Mouse (Mus musculus) regulatory T cell (primary cell): Measurements from ENCODE around the gene Msgn1.

Experiments
- in situ Hi-C: fragments of 300-600 bp; cut with MboI, MseI; formaldehyde crosslinking; loops from one replicate; pipeline ENCODE4 v1.15.1; 2025; ENCODE audit warnings: high pct_unique_total_duplicates

Msgn1 gene

DNA sequence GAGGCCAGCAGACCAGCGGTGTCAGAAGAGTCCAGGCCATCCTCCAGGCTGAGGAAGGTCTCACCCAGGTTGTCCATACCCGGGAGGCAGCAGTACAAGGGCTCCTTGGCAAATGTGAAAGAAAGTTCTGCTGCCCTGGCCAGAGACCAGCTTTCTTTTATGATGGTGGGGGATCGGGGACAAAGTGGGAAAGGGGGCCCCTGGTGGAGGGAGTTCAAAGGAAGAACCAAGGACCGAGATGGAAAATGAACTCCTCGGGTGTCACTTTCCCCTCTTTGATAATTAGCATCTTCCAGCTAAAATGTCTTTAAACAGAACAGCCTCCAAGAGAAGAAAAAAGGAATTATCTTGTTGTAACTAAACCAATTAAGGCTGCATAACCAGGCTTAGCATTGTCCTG is at the start of gene Msgn1:
Gene Msgn1 (minus strand): TSS at position 101 of the 400 bp plus-strand sequence.
- in situ Hi-C loops = loop anchor here (25.0 kb wide), 1 partner anchor 928 kb away; no protein-coding TSS in a partner anchor

DNA sequence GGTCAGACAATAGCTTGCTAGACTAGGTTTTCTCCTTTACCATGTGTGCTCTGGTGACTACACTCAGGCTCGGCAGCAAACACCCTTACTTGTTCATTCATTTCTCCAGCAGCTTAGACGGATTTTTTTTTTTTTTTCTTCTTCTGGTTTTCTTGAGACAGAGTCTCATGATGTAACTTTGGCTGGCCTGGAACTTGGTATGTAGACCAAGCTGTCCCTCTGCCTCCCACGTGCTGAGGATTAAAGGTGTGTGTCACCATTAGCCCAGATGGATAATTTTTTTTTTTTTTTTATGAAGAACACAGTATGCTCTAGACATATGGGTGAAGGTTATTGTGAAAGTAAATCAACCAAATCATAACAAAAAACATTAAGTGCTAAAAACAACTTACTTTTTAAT is 41.5 kb upstream of the Msgn1 start:
- in situ Hi-C loops = no loop called here

DNA sequence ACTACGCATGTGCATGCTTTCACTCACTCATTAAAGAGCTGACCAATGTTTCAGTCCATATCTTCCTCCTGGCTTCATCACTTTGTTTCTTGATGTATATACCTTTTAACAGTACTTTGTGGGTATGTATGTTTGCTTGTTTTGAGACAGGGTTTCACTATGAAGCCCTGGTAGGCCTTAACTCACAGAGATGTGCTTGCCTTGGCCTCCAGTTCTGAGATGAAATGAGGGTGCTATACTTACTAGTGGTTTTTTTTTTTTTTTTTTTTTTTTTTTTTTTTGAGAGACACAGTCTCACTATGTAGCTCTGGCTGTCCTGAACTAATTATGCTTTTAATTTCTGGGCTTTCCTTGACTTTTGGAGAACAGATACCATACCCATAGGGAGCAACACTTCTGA is 38.7 kb upstream of the Msgn1 start:
- in situ Hi-C loops = no loop called here

DNA sequence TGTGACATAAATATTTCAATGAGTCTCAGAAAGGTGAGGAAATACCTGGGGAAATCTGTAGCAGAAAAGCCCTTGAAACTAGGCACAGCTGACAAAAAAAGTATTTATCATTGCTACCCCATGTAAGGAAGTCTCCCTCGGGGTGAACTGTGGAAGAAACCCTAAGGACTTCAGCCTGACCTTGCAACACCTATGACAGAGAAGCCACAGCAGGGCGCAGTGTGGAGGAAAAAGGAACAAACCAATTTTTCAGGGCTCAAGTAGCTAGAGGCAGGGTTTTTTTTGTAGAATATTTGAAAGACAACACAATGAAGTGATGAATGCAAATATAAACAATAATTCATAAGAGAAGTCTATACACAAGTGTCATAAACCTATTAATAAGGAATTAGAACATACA is 27.2 kb upstream of the Msgn1 start:
- in situ Hi-C loops = no loop called here

DNA sequence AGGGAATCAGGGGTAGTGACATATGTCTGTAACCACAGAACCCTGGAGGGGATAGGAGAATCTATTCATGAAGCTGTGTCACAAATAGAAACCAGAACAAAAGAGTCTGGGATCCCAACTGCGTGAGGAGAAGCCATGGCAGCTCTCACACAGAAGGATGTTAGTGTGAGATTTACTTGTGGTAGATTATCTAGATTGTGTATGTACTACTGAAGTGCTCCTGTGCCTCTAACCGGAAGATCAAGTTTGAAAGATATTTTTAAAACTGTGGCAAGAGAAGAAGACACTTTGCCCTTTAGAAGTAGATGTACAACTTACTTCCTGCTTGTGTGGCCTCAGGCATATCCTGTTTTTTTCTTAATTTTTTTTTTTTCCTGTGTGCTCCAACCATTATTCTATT is 21.5 kb upstream of the Msgn1 start:
- in situ Hi-C loops = no loop called here

DNA sequence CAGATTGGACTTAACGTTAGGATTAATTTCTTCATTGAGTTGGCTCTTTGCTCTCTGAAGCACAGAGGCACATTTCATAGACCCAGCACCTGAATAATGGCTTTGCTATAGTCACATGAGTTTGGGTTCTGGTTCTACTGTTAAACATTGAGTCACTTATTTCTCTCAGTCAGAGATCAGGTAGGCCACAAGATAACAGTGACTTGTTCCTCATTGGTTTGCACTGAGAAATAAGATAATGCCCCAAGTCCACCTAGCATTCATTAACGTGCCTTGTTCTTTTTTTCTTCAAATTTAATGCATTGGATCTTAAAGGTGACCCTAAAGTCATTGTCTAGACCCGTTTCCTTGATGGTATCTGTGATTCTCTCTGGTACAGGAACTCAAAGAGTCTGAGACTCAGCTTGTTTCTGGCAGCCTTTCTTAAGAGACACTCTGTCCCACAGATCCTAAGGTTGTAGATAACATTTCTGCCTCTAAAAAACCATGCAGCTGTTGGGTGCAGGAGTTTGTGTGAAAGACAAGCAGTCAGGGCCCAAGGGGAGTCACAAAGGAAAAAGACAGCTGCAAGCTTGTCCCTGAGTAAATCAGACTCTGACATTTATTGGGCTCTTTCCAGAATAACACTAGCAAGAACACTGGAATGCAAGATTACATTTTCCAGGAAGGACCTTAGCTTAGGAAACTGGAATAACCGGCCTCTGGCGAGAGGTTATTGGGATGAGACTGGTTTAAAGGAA is 17.9 kb upstream of the Msgn1 start:
- in situ Hi-C loops = no loop called here

DNA sequence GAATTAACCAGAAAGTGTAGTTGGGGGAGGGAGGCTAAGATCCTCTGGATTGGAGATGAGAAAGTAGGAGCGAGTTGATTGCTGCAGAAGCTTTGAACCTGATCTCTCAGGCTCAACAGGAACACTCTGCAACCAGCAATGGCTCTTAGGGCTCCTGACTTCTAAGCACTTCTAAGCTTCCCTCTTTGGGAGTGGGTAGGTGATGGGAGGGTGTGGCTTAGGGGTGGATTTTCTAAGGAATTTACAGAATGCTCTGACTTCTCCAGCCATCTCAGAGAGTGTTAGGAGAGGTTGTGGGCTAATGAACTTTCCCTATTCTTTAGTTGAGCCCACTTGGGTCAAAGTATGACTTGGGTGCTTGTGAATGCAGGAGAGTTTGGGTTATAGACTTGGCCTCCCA is 17.4 kb upstream of the Msgn1 start:
- in situ Hi-C loops = no loop called here

DNA sequence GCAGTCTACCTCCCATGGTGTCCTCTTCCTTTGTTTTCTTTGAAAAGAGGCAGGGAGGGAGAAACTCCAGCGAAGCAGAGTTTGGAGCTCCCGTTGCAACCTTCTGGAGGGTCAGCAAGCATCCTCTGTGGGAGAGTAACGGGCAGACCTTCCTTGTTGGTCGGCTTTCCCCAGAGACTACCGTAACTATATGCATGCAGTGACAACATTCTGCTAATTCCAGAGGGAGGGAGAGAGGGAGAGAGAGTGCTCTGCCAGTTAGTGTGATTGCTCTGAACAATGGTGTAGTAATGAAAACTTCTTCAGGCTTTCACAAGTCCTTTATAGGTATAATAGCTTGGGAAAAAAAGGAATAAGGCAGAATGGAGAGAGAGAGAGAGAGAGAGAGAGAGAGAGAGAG is 15.9 kb upstream of the Msgn1 start:
- in situ Hi-C loops = loop anchor here (25.0 kb wide), 1 partner anchor 913 kb away; no protein-coding TSS in a partner anchor

DNA sequence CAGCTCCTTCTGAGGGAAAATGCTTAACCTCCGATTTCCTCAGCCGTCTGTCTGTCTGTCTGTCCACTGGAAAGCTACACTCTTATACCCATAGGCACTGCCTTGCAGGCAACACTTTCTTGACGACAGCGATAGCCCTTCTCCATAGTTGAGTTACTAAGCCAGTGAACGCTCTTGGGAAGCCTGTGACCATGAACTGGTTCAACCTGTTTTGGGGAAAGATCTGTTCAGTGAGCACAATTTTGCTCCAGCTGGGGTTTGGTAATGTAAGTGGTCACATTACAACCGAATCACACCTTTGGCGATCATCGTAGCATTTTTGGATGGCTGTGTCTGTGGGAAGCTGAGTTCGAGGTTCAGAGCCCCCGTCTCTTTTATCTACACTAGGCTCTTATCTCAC is 14.3 kb upstream of the Msgn1 start:
- in situ Hi-C loops = loop anchor here (25.0 kb wide), 1 partner anchor 914 kb away; no protein-coding TSS in a partner anchor

DNA sequence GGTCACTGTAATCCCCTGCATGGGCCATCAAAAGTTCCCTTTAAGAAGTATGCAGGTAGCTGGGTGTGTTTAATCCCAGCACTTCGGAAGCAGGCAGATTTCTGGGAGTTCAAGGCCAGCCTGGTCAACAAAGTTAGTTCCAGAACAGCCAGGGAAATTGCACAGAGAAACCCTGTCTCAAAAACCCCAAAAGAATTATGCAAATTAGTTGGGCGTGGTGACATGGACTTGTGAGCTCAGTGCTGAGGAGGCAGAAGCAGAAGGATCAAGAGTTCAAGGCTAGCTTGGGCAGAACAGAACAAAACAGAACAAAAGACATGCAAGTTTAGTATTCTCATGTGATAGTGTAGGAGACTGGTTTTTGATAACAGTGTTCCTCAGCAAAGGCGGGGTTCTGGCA is 13.8 kb upstream of the Msgn1 start:
- in situ Hi-C loops = loop anchor here (25.0 kb wide), 1 partner anchor 915 kb away; no protein-coding TSS in a partner anchor

DNA sequence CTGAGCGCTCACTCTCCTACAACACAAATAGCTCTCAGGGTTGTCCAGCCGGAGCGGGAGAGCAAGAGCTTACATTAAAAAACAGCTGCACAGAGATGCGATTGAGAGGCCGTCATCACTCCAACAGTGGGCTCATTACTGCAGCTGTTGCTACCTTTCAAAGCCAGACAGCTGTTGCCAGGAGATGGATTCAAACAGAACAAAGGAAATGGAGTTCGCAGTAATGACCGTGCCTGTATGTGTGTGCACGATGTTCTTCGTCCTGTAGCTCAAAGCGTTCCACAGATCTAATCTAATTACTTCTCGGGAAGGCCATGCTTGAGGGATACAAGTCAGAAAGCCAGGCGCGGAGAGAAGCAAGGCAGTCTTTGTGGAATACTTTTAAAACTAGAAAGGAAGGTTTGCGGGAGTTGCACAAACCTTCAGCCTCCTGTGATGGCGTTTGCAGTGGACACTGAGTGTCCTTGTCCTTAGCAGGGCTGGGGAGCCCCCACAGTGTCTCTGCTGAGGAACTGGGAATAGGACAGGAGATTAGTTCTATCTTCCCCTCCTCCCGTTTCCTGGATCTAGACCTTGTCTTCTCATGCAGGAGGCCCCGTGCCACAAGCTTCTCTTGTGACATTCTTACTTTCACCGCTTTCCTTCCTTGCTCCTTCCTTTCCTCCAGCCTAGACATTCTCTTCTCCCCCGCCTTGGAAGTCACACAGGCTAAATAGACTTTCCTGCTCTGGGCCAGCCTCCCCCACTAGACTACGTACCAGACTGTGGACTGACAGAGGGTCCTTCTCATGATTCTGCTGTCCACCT is 13.0 kb upstream of the Msgn1 start:
- in situ Hi-C loops = loop anchor here (25.0 kb wide), 1 partner anchor 916 kb away; no protein-coding TSS in a partner anchor

DNA sequence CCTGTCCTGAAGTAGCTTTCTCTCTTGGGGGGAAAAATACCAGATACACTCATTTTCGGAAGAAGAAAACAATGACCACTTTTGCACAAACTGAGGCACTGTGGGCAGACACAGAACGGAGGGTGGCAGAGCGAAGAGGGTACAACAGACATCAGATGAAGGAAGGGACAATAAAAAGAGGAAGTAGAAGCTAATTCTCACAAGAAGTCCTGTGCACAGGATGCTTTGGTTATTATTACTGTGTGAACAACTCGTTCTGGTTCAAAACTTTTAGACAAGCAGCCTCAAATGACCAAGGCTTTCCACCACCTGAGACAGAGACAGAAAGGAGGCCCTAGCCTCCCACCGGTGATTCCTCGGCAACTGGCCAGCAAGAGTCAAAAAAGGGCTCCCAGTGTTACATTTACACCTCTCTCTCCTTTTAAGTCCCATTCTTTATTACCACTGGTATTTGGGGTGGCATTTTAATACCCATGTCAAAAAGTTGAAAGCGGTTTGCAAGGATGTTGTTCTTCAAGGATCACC is 9.0 kb upstream of the Msgn1 start:
- in situ Hi-C loops = loop anchor here (25.0 kb wide), 1 partner anchor 920 kb away; no protein-coding TSS in a partner anchor

DNA sequence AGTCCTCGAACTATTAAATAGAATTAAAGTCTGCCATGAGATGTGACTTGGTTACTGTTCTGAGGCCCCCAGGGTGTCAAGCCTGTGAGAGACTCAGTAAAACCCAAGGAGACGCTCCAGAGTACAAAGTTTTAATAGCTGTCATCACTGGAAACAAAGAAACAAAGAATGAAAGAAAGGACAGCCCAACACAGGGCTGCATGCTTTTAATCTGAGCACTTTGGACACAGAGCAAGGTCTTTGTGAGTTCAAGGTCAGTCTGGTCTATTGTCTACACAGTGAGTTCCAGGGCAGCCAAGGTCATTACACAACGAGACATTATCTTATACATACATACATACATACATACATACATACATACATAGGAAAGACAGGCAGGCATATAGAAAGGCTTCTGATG is 7.7 kb upstream of the Msgn1 start:
- in situ Hi-C loops = loop anchor here (25.0 kb wide), 1 partner anchor 921 kb away; no protein-coding TSS in a partner anchor

DNA sequence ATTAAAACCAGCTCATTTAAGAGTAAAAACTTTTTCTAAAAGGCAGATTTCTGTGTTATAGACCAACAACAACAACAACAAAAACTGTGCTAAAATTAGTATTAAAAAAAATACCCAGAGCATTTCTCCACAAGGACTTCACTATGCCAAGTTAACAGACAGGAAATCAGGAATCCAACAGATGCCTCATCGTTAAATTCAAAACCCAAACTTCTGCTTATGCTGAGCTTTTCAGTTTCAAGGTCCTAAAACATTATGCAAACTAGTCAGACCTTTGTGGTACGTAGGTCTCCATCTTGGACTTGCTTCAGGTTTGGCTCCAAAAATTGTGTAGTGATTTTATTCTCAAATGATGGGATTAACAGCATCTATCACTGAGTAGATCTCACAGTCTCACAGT is 6.8 kb upstream of the Msgn1 start:
- in situ Hi-C loops = loop anchor here (25.0 kb wide), 1 partner anchor 922 kb away; no protein-coding TSS in a partner anchor

DNA sequence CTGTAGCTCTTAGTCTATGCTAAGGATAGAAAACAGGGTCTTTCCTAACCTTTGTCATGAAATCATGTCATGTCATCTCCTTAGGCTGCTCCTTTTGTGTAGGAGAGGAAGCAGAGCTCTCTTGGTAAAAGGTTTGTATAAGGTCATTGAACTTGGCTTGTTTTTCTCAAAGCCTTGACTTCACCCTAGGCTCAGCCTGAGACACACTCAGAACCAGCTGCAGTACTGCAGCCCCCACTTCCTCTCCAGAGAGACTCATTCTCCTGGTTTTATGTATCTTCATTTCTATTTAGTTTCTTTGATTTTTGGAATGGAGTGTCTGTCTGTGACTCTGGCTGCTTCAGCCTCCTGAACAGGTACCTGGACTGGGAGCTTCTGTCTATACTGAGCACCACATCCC is 6.0 kb upstream of the Msgn1 start:
- in situ Hi-C loops = loop anchor here (25.0 kb wide), 1 partner anchor 923 kb away; no protein-coding TSS in a partner anchor

DNA sequence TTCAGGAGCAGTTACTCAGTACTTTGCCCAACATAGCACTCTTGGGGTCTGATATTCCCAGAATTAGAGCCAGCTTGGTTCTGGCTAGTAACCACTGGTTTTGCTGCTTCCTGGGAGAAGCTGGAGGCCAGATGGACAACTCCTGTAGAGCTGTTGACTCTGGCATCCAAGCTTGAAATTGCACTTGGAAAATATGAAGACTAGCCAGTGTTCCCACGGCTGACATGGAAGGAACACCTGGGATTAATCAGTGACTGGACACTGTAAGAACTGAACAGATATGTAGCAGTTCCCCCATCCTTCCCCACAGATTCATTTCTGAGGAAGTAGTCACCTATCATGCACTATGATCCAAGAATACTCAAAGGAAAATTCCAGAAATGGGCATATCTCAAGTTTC is 4.1 kb upstream of the Msgn1 start:
- in situ Hi-C loops = loop anchor here (25.0 kb wide), 1 partner anchor 924 kb away; no protein-coding TSS in a partner anchor

DNA sequence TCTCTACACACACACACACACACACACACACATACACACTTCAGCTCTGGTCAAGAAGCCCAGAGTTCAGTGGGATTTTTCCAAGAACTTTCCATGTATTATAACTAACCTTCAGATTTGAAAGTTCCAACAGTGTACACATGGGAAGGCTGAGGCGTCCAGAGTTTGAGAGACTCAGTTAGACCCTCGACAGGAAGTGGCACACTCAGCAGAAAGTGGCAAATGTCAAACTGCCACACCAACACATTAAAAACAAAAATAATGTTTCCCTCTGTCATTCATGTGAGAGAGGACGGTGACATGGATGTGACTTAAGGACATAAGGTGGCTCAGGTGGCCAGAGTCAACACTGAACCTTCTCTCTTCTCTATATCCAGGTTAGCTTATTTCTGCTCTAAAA is 1.6 kb upstream of the Msgn1 start:
- in situ Hi-C loops = loop anchor here (25.0 kb wide), 1 partner anchor 927 kb away; no protein-coding TSS in a partner anchor

DNA sequence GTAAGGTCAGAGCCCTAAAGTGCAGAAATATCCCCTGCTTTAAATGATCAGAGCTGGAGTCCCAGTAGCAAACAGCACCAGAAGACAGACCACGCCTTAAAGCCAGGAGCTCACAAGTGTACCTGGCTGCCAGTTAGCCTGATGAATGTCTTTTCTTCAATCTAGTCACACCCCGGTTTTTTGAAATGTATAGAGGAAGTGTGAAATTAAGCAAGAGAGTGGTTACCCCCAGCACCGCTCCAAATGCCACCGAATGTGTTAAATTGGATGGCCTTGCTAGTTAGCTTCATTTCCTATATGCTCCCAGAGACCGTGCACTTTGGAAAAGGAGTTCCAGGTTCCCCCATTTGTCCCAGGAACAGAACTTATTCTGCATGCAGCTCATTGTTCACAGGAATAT is 864 bp upstream of the Msgn1 start:
- in situ Hi-C loops = loop anchor here (25.0 kb wide), 1 partner anchor 928 kb away; no protein-coding TSS in a partner anchor

DNA sequence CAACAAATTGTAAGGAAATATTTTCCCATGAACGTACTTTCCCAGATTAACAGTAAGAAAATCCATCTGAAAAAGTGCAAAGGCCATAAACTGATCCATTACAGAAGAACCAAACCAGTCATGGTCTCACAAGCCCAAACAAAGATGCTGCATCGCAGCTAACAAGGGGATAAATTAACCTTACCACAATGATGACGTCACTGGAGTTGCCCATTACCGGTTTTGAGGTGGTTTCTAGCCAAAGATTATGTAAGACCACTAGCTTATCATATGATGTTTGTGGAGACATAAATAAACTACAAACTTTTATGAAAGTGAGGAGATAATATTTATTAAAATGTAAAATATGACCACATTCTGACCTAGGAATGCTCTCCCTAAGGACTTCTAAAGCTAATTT is 2.5 kb downstream of the Msgn1 start:
- in situ Hi-C loops = loop anchor here (25.0 kb wide), 1 partner anchor 931 kb away; no protein-coding TSS in a partner anchor

DNA sequence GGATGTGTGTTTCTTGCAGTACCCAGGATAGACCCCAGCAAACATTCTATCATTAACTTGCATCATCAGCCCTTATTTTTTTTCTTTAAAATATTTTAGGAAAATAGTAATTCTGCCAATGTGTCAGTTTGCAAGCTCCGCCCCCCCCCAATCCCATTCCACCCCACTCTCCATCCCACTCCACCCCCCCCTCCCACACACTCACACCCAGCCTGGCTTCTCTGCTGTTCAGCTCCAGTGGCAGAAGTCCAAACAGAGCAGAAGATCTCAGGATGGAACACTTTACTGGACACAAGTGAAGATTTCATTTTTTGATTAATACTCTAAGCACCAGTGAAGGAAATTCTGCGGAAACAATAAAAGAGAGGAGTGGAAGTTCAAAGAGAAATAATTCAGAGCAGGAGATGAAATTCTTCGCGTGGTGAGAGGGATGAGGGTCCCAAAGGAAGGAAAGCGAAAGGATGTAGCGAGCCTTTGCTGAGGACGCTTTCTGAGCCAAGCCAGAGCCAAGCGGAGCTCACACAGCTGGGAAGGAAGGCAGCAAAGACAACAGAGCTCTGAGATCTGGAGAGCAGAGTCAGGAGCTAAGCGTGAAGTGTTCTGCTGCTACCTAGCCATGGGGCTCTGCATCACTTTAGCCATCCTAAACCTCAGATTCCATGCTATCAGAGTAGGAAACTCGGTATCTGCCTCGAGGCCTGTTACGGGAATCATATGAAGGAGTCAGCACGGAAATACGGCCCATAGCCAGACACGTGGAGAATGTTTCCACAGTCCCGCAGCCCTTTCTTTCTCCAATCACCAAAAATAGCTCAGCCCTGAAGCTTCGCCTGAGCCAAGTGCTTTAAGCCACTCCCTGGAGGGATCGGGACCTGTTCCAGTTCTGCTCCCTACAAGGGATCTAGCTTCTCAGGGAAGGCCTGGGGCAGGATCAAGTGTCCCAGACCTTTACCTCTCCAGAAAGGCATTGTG is 4.8 kb downstream of the Msgn1 start:
- in situ Hi-C loops = loop anchor here (5.0 to 25.0 kb wide), 2 partner anchors 128 to 933 kb away; no protein-coding TSS in a partner anchor

DNA sequence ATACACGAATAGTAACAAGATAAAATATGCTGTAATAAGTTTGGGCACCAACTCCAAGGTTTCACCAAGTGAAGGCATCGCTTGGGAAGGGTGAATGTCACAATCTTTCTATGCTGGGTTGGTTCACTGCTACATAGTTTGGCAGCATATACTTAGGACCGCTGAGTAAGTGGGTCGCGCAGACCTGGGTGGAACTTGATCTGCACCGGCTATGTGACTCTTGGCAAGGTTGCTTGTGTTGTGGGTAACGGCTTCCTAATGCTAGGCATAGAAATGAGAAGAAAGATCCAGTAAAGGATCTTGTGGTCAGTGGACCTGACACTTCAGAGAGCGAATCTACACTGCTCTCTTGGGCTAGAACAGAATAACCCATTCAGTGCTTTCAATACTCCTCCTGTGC is 6.3 kb downstream of the Msgn1 start:
- in situ Hi-C loops = loop anchor here (5.0 to 25.0 kb wide), 2 partner anchors 130 to 935 kb away; no protein-coding TSS in a partner anchor
